Mouse (Mus musculus) inflammation-experienced regulatory T-cells, adult 16 weeks (primary cell): ENCODE measurements around the gene Pdia4. TPM values are rescaled to one million over a fixed set of nuclear protein-coding genes. Genes with fewer than 3 reads are reported as not detected.

Experiments used
- polyA plus RNA-seq: library from polyadenylated mRNA; unstranded; fragments of 100-300 nt; shearing (Covaris generic); gene quantifications from one replicate; pipeline ENCODE4 v1.2.1, GENCODE M21; 2017

The Pdia4 gene
- polyA plus RNA-seq, result 196 TPM

DNA sequence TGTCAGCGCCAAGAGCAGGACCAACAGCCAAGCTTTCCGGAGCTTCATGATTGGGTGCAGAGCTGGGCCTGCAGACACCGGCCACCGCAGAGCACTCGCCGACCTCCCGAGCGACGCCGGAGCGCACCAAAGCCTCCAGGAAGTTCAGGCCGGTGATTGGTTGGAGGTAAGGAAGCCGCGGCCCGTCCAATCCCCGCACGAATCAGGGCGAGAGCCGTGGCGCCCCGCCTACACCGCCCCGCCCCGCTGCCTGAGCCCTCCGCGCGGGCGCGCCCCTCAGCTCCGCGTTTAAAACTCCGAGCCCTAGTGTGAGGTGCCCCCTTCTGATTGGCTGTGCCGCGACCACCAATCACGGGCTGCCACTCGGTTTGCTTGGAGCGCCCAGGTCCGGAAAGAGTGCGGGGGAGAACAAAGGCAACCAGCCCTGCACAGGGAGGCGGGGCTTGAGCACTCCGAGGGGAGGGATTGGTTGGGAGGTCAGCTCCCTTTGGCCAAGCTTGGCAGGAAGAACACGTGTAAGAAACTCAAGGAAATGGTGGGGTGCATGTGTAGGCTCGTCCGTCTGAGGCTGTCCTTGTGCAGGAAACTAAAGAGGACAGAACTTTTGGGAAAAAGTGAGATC lies at the start of gene Pdia4:
Pdia4 (minus strand) TSS at position 174 of the 622 bp plus-strand sequence.

DNA sequence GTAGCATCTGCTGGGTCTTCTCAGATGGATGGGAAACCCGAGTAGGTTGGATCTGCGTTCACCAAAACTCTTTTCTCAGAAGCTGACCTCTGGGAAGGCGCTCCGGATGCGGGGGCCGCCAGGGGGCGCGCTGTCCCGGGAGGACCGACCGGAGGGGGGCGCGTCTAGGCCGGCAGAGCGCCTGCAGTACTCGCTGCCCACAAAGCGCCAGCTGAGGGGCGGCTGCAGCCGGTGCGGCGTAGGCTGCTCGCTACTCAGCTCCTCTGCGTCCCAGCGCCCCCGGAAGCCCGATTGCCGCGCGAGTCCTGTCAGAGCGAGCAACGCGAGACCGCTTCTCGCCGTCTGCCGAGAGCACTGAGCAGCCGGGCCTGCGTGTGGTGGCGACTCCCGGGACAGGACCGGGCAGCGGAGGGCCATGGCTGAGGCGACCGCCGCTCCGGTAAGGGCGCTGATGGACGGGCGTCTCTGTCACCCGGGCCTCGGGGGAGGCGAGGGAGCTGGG lies 22.3 kb upstream of the Pdia4 start, which contains the start of gene Zfp398:
Zfp398 (plus strand) TSS at position 180 of the 502 bp plus-strand sequence.

DNA sequence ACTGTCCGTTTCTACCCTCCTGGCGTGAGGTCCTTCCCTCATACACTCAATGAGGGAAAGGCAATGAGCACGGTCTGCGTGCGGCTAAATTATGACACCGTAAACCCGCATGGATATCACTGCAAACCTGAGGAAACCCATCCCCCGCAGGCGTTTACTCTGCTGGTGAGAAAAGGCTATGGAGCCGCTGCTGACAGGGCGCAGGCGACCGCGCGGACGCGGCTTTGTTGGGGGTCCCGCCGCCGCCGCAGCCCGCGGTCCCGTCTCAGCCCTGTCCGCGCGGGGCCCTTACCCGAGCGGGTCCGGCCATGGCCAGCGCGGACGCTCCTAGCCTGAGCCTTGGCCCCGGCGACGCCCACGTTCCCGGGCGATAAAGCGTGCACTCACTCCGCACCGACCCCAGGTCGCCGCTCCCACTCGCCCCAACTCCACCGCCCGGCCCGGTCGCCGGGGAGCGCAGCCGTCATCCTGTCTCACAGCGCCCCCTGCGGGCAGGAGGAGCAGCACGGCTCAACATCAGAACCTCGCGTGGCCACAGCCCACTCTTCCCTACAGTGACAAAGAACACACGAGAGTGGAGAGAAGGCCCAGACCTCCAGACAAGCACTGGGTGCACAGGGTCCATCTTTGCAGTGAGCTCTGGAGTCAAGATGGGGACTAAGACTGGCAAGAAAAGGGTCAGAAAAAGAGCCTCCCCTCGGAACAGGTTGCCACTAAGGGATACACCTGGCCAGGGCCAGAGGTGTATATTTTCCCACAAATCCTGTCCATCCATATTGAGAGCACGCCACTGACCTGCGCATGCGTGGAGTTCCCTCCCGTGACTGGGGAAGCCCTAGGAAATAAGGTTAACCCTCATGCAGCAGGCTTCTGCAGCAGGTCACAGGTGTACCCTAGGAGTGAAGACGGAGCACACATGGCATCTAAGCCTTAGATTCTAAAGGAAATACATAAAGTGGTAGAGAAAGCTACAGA lies 17.2 kb upstream of the Pdia4 start, which contains the start of gene Zfp786:
Zfp786 (minus strand) TSS at position 764 of the 975 bp plus-strand sequence.

Other genes with a start within 250 kb of the Pdia4 start
- 36.9 TPM for gene Ezh2, start 218.1 kb downstream of the Pdia4 start, polyA plus RNA-seq
- gene Zfp786, start 17.4 kb upstream of the Pdia4 start, polyA plus RNA-seq, result 0.26 TPM
- gene Zfp398, start 22.2 kb upstream of the Pdia4 start, polyA plus RNA-seq, result 22.8 TPM
- 5.6 TPM for gene Zfp282, start 63.8 kb upstream of the Pdia4 start, polyA plus RNA-seq
- gene Zfp212, start 107.0 kb upstream of the Pdia4 start, polyA plus RNA-seq, result 22.2 TPM
- 31.1 TPM for gene Zfp956, start 140.0 kb upstream of the Pdia4 start, polyA plus RNA-seq
- 2.2 TPM for gene Zfp777, start 235.5 kb upstream of the Pdia4 start, polyA plus RNA-seq